Mouse (Mus musculus): Measurements from ENCODE around the gene Plac1. TPM values are rescaled to one million over a fixed set of nuclear protein-coding genes. Genes with fewer than 3 reads are reported as not detected.

Plac1 gene
- polyA plus RNA-seq, 1 experiment = not detected

DNA sequence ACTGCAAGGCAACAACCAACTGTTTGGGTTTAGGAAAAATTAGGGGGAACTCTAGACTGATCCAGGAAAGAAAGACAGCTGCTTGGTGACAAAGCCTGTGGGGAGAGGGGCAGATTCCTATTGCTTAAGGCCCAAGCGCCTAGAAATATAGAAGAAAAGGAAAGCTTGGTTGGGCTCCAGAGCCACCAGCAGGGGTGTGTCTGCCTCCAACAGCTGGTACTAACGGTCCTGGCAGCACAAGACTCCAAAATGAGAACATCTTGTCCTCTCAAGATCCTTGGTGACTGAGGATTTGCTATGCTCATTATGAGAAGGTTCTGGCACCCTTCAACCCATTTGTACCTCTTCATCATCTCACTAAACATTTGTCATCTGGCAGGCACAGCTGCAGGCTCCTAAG is 26.1 kb downstream of the Plac1 start:
- 64% methylated on average over 2 of the region's 2 CpGs for WGBS
- Histone ChIP-seq H3K4me3 (replicated peaks; ENCODE audit: control insufficient read depth, low read depth, low read length) (no peak overlapping the region), H3K27ac (ENCODE audit: control insufficient read depth, insufficient read depth, low read depth, low read length, poor library complexity) (no peak overlapping the region), H3K4me1 (ENCODE audit: control insufficient read depth, insufficient read depth, low read length) (no peaks in the 10 kb centered on the region)
- TF ChIP-seq POLR2A (IDR thresholded peaks at IDR 0.05; ENCODE audit: borderline replicate concordance, control insufficient read depth, low read depth, low read length) (no peak), CTCF (IDR thresholded peaks at IDR 0.05; ENCODE audit: control insufficient read depth, insufficient read depth, low read length) (no peak)

DNA sequence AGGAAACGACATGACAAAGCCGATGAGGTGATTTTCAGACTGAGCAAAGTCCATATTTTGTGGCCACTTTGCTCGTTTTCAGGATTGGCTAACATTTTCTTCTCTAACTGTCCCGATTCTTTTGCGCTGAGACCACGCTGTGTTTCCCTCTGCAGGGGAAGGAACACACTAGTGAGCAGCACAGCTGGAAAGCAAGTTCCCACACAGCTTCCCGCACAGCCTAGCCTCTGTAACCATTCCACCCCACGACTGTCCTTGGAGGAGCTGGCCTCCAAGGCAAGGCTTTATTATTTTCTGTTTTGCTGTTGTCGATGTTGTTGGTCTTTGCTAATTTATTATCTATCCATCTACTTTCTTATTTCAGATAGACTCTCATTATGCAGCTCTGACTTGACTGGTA is 27.4 kb downstream of the Plac1 start:
- TF ChIP-seq POLR2A (IDR thresholded peaks at IDR 0.05; ENCODE audit: borderline replicate concordance, control insufficient read depth, low read depth, low read length) (no peak), CTCF (IDR thresholded peaks at IDR 0.05; ENCODE audit: control insufficient read depth, insufficient read depth, low read length) (no peak)
- no peaks in the 10 kb centered on the region for H3K4me1 ChIP-seq (ENCODE audit: control insufficient read depth, insufficient read depth, low read length)
- no peak overlapping the region for H3K4me3 ChIP-seq (replicated peaks; ENCODE audit: control insufficient read depth, low read depth, low read length)
- 57% methylated on average over 9 of the region's 9 CpGs for WGBS
- no peak overlapping the region for H3K27ac ChIP-seq (ENCODE audit: control insufficient read depth, insufficient read depth, low read depth, low read length, poor library complexity)

DNA sequence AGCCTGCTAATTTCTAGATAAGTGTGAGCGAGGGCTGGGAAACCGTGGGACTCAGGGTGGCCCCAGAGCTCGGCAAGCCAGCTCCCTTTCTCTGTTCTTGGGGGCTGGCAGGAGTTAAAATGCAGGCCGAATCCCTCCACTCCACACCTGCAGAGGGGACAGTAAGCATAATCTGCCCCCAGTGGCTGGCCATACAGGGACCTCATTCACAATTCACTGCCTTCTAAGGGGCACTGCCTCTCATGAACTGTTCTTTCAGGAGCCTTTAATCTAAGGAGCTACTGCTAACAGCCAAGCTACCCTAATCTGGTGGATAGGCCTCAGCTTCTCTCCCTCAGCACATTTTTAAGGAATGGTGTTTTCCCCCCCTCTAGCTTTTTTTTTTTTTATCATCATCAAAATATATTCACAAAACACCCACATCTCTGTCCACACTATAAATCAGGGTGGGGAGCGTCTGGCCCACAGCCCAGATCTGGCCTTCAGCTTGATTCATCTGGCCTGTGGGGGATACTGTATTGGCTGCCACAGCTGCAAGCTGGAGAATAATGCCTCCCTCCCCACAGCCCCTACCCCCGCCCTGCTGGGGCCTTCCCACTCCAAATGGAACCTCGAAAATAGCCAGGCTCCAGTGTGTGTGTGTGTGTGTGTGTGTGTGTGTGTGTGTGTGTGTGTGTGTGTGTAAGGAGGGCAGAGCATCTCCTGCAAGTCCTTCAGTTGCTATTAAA is 28.0 kb downstream of the Plac1 start:
- WGBS = 63% methylated on average over 7 of the region's 7 CpGs
- TF ChIP-seq POLR2A (IDR thresholded peaks at IDR 0.05; ENCODE audit: borderline replicate concordance, control insufficient read depth, low read depth, low read length) (no peak), CTCF (IDR thresholded peaks at IDR 0.05; ENCODE audit: control insufficient read depth, insufficient read depth, low read length) (no peak)
- no peaks in the 10 kb centered on the region for H3K4me1 ChIP-seq (ENCODE audit: control insufficient read depth, insufficient read depth, low read length)
- H3K27ac ChIP-seq (ENCODE audit: control insufficient read depth, insufficient read depth, low read depth, low read length, poor library complexity) = no peak overlapping the region
- H3K4me3 ChIP-seq (replicated peaks; ENCODE audit: control insufficient read depth, low read depth, low read length) = no peak overlapping the region

DNA sequence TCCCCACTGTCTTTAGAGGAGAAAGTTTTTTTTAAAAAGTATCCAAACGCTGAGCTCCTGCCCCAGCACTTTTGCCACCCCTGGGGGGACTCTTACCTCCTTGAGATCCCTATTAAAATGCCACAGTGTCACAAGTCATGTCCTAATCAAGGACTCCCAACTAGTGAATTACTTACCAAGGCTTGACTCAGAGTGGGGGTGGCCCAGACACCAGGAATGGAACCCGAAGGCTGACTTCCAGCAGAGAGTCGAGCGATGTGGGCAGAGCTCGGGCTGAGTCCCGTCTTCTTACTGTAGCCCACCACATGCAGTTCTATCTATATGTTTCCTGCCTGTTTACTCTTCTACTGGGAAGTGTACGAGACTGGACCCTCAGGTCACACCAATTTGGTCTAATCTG is 30.5 kb downstream of the Plac1 start:
- no peak overlapping the region for H3K27ac ChIP-seq (ENCODE audit: control insufficient read depth, insufficient read depth, low read depth, low read length, poor library complexity)
- TF ChIP-seq POLR2A (IDR thresholded peaks at IDR 0.05; ENCODE audit: borderline replicate concordance, control insufficient read depth, low read depth, low read length) = no peak
- TF ChIP-seq CTCF (IDR thresholded peaks at IDR 0.05; ENCODE audit: control insufficient read depth, insufficient read depth, low read length) = no peak
- no peak overlapping the region for H3K4me3 ChIP-seq (replicated peaks; ENCODE audit: control insufficient read depth, low read depth, low read length)
- no peaks in the 10 kb centered on the region for H3K4me1 ChIP-seq (ENCODE audit: control insufficient read depth, insufficient read depth, low read length)
- 78% methylated on average over 7 of the region's 7 CpGs for WGBS

DNA sequence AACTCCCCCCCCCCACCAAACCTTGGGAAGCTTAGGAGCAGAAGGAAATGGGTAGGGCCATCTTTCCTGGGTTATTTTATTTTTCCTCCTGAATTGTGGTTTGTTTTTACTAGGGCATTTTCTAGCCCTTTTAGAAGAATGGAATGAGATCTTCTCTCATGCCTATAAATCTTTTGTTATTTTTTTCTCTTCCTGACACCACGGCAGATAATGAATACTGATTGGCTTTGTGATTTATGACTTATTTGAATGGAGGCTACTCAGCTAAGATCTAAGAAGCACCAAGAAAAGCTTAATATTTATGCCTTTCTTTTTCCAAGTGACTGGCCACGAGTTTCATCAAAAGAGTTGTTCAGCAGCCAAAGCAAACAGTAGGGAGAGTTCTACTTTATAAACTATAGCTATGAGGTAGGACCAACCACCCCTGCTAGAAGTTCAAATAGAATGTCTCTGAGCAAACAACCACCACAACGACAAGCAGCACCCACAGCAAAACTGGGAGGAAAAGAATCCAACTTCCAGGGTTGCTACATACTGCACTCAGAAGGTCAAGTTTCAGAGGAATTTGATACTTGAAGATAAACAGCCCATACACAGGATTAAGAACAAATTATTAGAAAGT is 35.1 kb downstream of the Plac1 start:
- Histone ChIP-seq H3K4me3 (replicated peaks; ENCODE audit: control insufficient read depth, low read depth, low read length) (no peak overlapping the region), H3K4me1 (ENCODE audit: control insufficient read depth, insufficient read depth, low read length) (no peaks in the 10 kb centered on the region), H3K27ac (ENCODE audit: control insufficient read depth, insufficient read depth, low read depth, low read length, poor library complexity) (no peak overlapping the region)
- WGBS = 44% methylated on average over 3 of the region's 3 CpGs
- TF ChIP-seq CTCF (IDR thresholded peaks at IDR 0.05; ENCODE audit: control insufficient read depth, insufficient read depth, low read length) (no peak), POLR2A (IDR thresholded peaks at IDR 0.05; ENCODE audit: borderline replicate concordance, control insufficient read depth, low read depth, low read length) (no peak)

DNA sequence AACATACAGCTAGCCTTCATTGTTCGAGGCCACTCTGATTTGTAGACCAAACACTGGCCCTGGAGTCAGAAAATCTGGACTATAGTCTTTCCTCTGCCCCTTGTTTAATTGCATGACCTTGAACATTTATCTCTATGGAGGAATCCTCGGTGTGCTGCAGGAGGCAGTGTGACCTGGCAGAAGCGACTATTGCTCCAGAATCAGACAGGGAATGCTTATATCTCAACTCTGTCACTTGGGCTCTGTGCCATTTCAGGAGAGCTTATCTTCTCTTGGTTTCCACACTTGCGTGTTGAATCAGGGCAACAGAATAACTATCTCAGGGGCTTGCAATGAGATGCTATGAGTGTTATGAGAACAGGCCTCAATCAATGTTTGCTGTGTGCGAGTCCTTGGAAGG is 38.3 kb downstream of the Plac1 start:
- no peaks in the 10 kb centered on the region for H3K4me1 ChIP-seq (ENCODE audit: control insufficient read depth, insufficient read depth, low read length)
- H3K27ac ChIP-seq (ENCODE audit: control insufficient read depth, insufficient read depth, low read depth, low read length, poor library complexity) = no peak overlapping the region
- 68% methylated on average over 5 of the region's 5 CpGs for WGBS
- H3K4me3 ChIP-seq (replicated peaks; ENCODE audit: control insufficient read depth, low read depth, low read length) = no peak overlapping the region
- TF ChIP-seq POLR2A (IDR thresholded peaks at IDR 0.05; ENCODE audit: borderline replicate concordance, control insufficient read depth, low read depth, low read length) (no peak), CTCF (IDR thresholded peaks at IDR 0.05; ENCODE audit: control insufficient read depth, insufficient read depth, low read length) (no peak)

DNA sequence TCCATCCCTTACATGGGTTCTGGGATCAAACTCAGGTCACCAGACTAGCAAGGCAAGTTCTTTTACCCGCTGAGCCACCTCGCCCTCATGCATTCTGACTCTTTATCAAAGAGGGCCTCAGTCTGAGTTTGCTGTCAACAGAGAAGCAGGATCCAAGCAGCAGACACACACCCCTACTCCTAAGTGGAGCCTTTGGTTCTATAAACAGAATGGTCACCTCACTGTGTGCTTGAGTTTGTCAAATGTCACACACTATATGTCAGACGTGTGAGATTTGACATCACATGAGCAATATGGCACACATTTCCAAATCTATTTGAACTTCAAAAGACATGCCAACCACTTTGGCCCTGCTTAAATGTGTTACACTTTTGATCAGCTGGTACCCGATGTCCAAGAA is 42.2 kb downstream of the Plac1 start:
- TF ChIP-seq CTCF (IDR thresholded peaks at IDR 0.05; ENCODE audit: control insufficient read depth, insufficient read depth, low read length) (no peak), POLR2A (IDR thresholded peaks at IDR 0.05; ENCODE audit: borderline replicate concordance, control insufficient read depth, low read depth, low read length) (no peak)
- Histone ChIP-seq H3K4me1 (ENCODE audit: control insufficient read depth, insufficient read depth, low read length) (no peaks in the 10 kb centered on the region), H3K4me3 (replicated peaks; ENCODE audit: control insufficient read depth, low read depth, low read length) (no peak overlapping the region), H3K27ac (ENCODE audit: control insufficient read depth, insufficient read depth, low read depth, low read length, poor library complexity) (no peak overlapping the region)
- 74% methylated on average over 4 of the region's 4 CpGs for WGBS

DNA sequence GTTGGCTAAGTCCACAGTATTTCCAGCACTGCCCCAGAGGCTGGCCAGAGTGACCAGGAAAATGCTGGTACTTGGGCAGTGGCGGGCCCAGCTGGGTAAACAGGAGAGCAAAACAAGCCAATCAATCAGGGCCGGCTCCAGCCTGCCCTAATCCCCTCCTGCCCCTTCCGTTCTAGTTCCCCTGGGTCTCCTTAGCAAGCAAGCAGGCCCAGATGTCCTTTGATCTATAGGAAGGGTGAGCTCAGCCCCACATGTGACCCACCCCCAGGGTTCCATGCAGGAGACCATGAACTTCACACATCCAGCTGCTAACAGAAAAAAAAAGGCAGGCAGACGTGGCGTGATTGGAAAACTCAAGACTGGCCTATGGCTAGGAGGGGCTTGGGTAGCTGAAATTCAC is 43.5 kb downstream of the Plac1 start:
- 70% methylated on average over 5 of the region's 5 CpGs for WGBS
- no peak overlapping the region for H3K27ac ChIP-seq (ENCODE audit: control insufficient read depth, insufficient read depth, low read depth, low read length, poor library complexity)
- TF ChIP-seq CTCF (IDR thresholded peaks at IDR 0.05; ENCODE audit: control insufficient read depth, insufficient read depth, low read length) (no peak), POLR2A (IDR thresholded peaks at IDR 0.05; ENCODE audit: borderline replicate concordance, control insufficient read depth, low read depth, low read length) (no peak)
- H3K4me1 ChIP-seq (ENCODE audit: control insufficient read depth, insufficient read depth, low read length) = no peaks in the 10 kb centered on the region
- no peak overlapping the region for H3K4me3 ChIP-seq (replicated peaks; ENCODE audit: control insufficient read depth, low read depth, low read length)
